Mouse (Mus musculus) E14TG2a.4 (cell line): Measurements from ENCODE around the gene Bst1.

Experiments
- H3K27me3 ChIP-seq: 2 replicates; pipeline ENCODE4 v1.6.1; 2014; ENCODE audit warnings: low read length, control low read depth; ENCODE audit not compliant: insufficient read depth
- H3K36me3 ChIP-seq: 2 replicates; pipeline ENCODE4 v1.6.1; 2014; ENCODE audit warnings: low read length, control low read depth; ENCODE audit not compliant: insufficient read depth
- H3K4me1 ChIP-seq: replicated peaks from 2 replicates; pipeline ENCODE4 v1.6.1; 2014; ENCODE audit warnings: low read depth, low read length, control low read depth
- H3K4me3 ChIP-seq: replicated peaks from 2 replicates; pipeline ENCODE4 v1.5.1; 2014; ENCODE audit warnings: mild to moderate bottlenecking, low read length
- H3K9me3 ChIP-seq: 2 replicates; pipeline ENCODE4 v1.6.1; 2014; ENCODE audit warnings: low read length, control low read depth
- CTCF ChIP-seq: conservative IDR thresholded peaks from 2 replicates; pipeline ENCODE4 v1.5.1; 2014; ENCODE audit warnings: low read length
- NANOG ChIP-seq: IDR thresholded peaks from 2 replicates; pipeline ENCODE4 v1.6.1; 2014; ENCODE audit warnings: borderline replicate concordance, low read length, mixed read lengths
- POU5F1 ChIP-seq: IDR thresholded peaks from 2 replicates; pipeline ENCODE4 v1.6.1; 2014; ENCODE audit warnings: low read length, borderline replicate concordance

The Bst1 gene

GRCm38 (mm10) chr5:43868253-43868652, 49.6 kb downstream of the Bst1 start, which contains the start of gene Cd38:
TSS of gene Cd38 (plus strand) at chr5:43868553.
- Histone ChIP-seq H3K4me1 (peaks cover 82% of the 10 kb centered on the region), H3K36me3 (peaks cover 14% of the 10 kb centered on the region), H3K27me3 (no peaks in the 10 kb centered on the region), H3K9me3 (peaks cover 29% of the 10 kb centered on the region), H3K4me3 (peak within 1 kb of the TSS; percentile 78)
- no peak for TF ChIP-seq CTCF
- no peak for TF ChIP-seq POU5F1
- TF ChIP-seq NANOG: no peak

DNA sequence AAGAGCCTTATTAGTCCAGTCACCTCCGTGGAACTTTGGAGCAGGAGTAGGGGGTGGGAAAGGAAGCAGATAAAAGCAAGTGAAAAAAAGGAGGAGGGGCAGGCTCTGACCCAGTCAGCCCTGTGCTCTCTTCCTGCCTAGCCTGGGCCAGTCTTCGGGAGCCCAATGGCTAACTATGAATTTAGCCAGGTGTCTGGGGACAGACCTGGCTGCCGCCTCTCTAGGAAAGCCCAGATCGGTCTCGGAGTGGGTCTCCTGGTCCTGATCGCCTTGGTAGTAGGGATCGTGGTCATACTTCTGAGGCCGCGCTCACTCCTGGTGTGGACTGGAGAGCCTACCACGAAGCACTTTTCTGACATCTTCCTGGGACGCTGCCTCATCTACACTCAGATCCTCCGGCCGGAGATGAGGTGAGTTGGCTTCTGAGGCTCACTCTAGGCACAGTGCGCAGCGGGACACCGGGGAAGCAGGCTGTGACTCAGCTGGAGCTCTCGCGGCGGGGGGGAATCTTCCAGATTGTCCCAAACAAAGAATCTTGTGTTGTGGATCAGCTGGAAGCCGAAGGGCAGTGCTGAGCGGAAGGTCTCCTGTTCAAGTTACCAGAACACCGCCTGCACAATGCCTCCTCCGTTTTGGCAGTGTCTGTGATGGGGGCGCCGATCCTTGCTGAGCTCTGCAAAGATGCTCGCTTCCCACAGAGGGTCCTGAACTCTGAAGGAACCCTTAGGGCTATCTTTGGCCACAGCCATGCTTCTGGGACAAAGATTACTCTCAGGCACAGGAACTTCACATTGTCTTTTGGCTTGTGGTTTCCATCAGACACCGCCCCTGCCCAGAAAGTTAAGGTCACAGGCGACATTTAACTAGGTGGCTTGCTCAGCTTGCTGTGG, 50.3 kb downstream of the Bst1 start:
- Histone ChIP-seq H3K4me3 (peak overlapping the region; percentile 78), H3K4me1 (peaks cover 85% of the 10 kb centered on the region), H3K36me3 (peaks cover 13% of the 10 kb centered on the region), H3K27me3 (no peaks in the 10 kb centered on the region), H3K9me3 (peaks cover 22% of the 10 kb centered on the region)
- TF ChIP-seq NANOG (peak; percentile 69; the same call in 1 of the 2 replicates), CTCF (no peak), POU5F1 (no peak)

- no peak overlapping the region for H3K4me3 ChIP-seq
- TF ChIP-seq CTCF (no peak), NANOG (no peak), POU5F1 (no peak)
- H3K4me1 ChIP-seq: peaks cover 65% of the 10 kb centered on the region
- no peaks in the 10 kb centered on the region for H3K27me3 ChIP-seq
- H3K36me3 ChIP-seq: peaks cover 8% of the 10 kb centered on the region
- peaks cover 8% of the 10 kb centered on the region for H3K9me3 ChIP-seq
Measured at GRCm38 (mm10) chr5:43871845-43872244, 53.2 kb downstream of the Bst1 start.

DNA sequence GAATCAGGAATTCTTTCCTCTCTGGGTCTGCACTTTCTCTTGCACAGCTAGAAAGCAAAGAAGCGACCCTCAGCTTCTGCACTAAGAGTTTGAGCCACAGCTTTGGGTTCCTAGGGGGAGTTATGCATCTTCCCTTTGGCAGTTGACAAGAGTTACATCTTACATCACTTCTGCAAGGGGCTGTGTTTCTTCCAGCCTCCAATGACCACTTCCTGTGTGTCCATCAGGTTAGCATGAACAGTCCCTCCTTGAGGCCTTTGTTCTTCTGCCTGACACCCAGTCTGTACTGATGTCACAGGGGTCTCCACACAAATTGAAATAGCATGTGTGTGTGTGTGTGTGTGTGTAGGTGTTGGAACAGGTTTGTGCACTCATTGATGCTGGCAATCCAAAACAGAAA, 54.0 kb downstream of the Bst1 start:
- Histone ChIP-seq H3K9me3 (peaks cover 8% of the 10 kb centered on the region), H3K4me1 (peaks cover 59% of the 10 kb centered on the region), H3K27me3 (no peaks in the 10 kb centered on the region), H3K4me3 (no peak overlapping the region), H3K36me3 (peaks cover 8% of the 10 kb centered on the region)
- no peak for TF ChIP-seq NANOG
- TF ChIP-seq CTCF: no peak

DNA sequence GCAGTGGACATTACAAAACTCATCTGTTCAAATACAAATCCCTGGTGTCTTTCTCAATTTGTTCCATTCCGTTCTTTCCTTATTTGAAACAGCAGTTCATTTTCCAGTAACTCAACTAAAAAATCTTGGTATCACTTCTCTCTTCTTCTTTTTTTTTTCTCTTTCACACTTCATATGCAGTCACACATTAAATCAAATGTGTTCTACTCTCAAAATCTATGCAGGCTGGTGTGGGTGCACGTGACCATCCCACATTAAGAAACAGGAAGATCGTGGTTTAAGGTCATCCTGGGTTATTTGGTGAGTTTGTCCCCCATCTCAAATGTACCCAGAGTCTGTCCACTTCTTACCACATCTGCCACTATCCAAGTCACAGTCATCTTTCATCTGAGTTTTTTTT, 63.3 kb downstream of the Bst1 start:
- no peaks in the 10 kb centered on the region for H3K27me3 ChIP-seq
- H3K9me3 ChIP-seq: peaks cover 2% of the 10 kb centered on the region
- peaks cover 11% of the 10 kb centered on the region; the same call in 1 of the 2 replicates for H3K4me1 ChIP-seq
- TF ChIP-seq NANOG: no peak
- TF ChIP-seq CTCF: no peak
- TF ChIP-seq POU5F1: no peak
- H3K36me3 ChIP-seq: no peaks in the 10 kb centered on the region
- no peak overlapping the region for H3K4me3 ChIP-seq

- H3K36me3 ChIP-seq: no peaks in the 10 kb centered on the region
- TF ChIP-seq CTCF (no peak), NANOG (no peak), POU5F1 (no peak)
- peaks cover 8% of the 10 kb centered on the region; the same call in 1 of the 2 replicates for H3K4me1 ChIP-seq
- H3K4me3 ChIP-seq: no peak overlapping the region
- peaks cover 7% of the 10 kb centered on the region for H3K9me3 ChIP-seq
- no peaks in the 10 kb centered on the region for H3K27me3 ChIP-seq
Measured at GRCm38 (mm10) chr5:43885060-43885820, 66.6 kb downstream of the Bst1 start.

GRCm38 (mm10) chr5:43892386-43892785, 73.7 kb downstream of the Bst1 start:
- Histone ChIP-seq H3K27me3 (no peaks in the 10 kb centered on the region), H3K4me3 (no peak overlapping the region), H3K36me3 (no peaks in the 10 kb centered on the region), H3K9me3 (peaks cover under 1% of the 10 kb centered on the region), H3K4me1 (peaks cover 3% of the 10 kb centered on the region; the same call in 1 of the 2 replicates)
- no peak for TF ChIP-seq POU5F1
- TF ChIP-seq CTCF: peak; percentile 33; the same call in 1 of the 2 replicates
